Mouse (Mus musculus): ENCODE results near the gene Fam172a.

- TF ChIP-seq CTCF (IDR thresholded peaks at IDR 0.05; ENCODE audit: borderline replicate concordance, extremely low read depth, insufficient read depth, insufficient read length) (no peak), POLR2A (IDR thresholded peaks at IDR 0.05; ENCODE audit: borderline replicate concordance, extremely low read depth, insufficient read depth, insufficient read length, poor library complexity, severe bottlenecking) (no peak)
Measured at GRCm38 (mm10) chr13:77900843-77901242, 199.0 kb downstream of the Fam172a start.
